Mouse (Mus musculus) stomach, postnatal 0 days (tissue): ENCODE data around the gene Itpripl1. TPM values are rescaled to one million over a fixed set of nuclear protein-coding genes. Genes with fewer than 3 reads are reported as not detected.
A peak's percentile ranks its signal among the peaks of the same experiment; 100 is the strongest.
"Not testable (repeated sequence)": the region's sequence is repeated elsewhere in the genome, so short reads cannot be mapped to it uniquely, and the experiment has no call there.

ENCODE experiments used
- ATAC-seq: fragments of 200-750 bp; cut with Nextera tagmentation; 2 replicates; pipeline ENCODE4 v1.8.0; 2017; ENCODE audit not compliant: low FRiP score, low TSS enrichment
- DNase-seq: peaks from one replicate; pipeline ENCODE4 v3.0.0-alpha.2; 2016; ENCODE audit warnings: low spot score
- H3K27ac ChIP-seq: fragments of 300-500 bp; sonication (generic); replicated peaks from 2 replicates; pipeline ENCODE4 v1.5.1; 2014; ENCODE audit warnings: mild to moderate bottlenecking, control low read depth
- H3K27me3 ChIP-seq: fragments of 300-500 bp; sonication (generic); 2 replicates; pipeline ENCODE4 v1.6.1; 2014; ENCODE audit warnings: low read length; ENCODE audit not compliant: control insufficient read depth, insufficient read depth
- H3K36me3 ChIP-seq: fragments of 300-500 bp; sonication (generic); 2 replicates; pipeline ENCODE4 v1.6.1; 2014; ENCODE audit warnings: low read length, mixed read lengths; ENCODE audit not compliant: control insufficient read depth, insufficient read depth
- H3K4me1 ChIP-seq: fragments of 300-500 bp; sonication (generic); replicated peaks from 2 replicates; pipeline ENCODE4 v1.6.1; 2014; ENCODE audit warnings: antibody characterized with exemption; ENCODE audit not compliant: control insufficient read depth, insufficient read depth
- H3K4me2 ChIP-seq: fragments of 300-500 bp; sonication (generic); replicated peaks from 2 replicates; pipeline ENCODE4 v1.6.1; 2014; ENCODE audit warnings: low read depth, mild to moderate bottlenecking, control low read depth, moderate library complexity
- H3K4me3 ChIP-seq: fragments of 300-500 bp; sonication (generic); 2 replicates; pipeline ENCODE4 v1.5.1; 2014; ENCODE audit warnings: low read depth, low read length, control low read depth
- H3K9ac ChIP-seq: fragments of 300-500 bp; sonication (generic); 2 replicates; pipeline ENCODE4 v1.6.1; 2014; ENCODE audit warnings: mild to moderate bottlenecking, low read length, control low read depth, mixed read lengths
- H3K9me3 ChIP-seq: fragments of 300-500 bp; sonication (generic); 2 replicates; pipeline ENCODE4 v1.6.1; 2016; ENCODE audit warnings: low read length; ENCODE audit not compliant: control insufficient read depth
- CTCF ChIP-seq: IDR thresholded peaks from 2 replicates; pipeline ENCODE4 v1.5.1; 2016; ENCODE audit warnings: antibody characterized with exemption, low read depth, mild to moderate bottlenecking, moderate library complexity
- EP300 ChIP-seq: optimal IDR thresholded peaks from 2 replicates; pipeline ENCODE3; 2016; ENCODE audit warnings: antibody characterized with exemption
- WGBS: fragments of 180-500 bp; shearing (Covaris S2); extraction: QIAGEN DNeasy Blood & Tissue Kit; methylation state at CpG from one replicate; pipeline ENCODE4 v1.1.7; 2014; 5-methylcytosine and 5-hydroxymethylcytosine counted together
- polyA plus RNA-seq: library from polyadenylated mRNA; unstranded; fragments of >200 nt; fragmentation: Nextera tagmentation; extraction: Ambion mirVana; gene quantifications from 2 replicates; pipeline ENCODE4 v1.2.1, GENCODE M21; 2015

Gene Itpripl1
- polyA plus RNA-seq, 1 experiment from 2014 or later: 18.3 TPM

GRCm38 (mm10) chr2:127138449-127138848 lies 4.8 kb downstream of the Itpripl1 start:
- H3K4me1 ChIP-seq: peaks cover 5% of the 10 kb centered on the region; the same call in 1 of the 2 replicates
- WGBS: 49% methylated on average over 4 of the region's 4 CpGs
- no peaks in the 10 kb centered on the region for H3K27me3 ChIP-seq
- no peak overlapping the region for H3K4me2 ChIP-seq
- ATAC-seq (no peak), DNase-seq (no peak)
- TF ChIP-seq CTCF (no peak), EP300 (no peak)
- H3K36me3 ChIP-seq: peaks cover 8% of the 10 kb centered on the region; the same call in 1 of the 2 replicates
- no peak overlapping the region for H3K9ac ChIP-seq
- no peaks in the 10 kb centered on the region for H3K9me3 ChIP-seq
- H3K27ac ChIP-seq: peak overlapping the region; percentile 69
- H3K4me3 ChIP-seq: no peak overlapping the region

GRCm38 (mm10) chr2:127137838-127138420 lies 5.3 kb downstream of the Itpripl1 start:
- H3K9me3 ChIP-seq: no peaks in the 10 kb centered on the region
- DNase-seq: peak; percentile 52
- peak overlapping the region; percentile 69 for H3K27ac ChIP-seq
- 0 out of 2 replicates have a peak overlapping the region, but pooled peaks have one; percentile 5 for H3K4me2 ChIP-seq
- peaks cover 5% of the 10 kb centered on the region; the same call in 1 of the 2 replicates for H3K4me1 ChIP-seq
- 45% methylated on average over 10 of the region's 10 CpGs for WGBS
- TF ChIP-seq EP300 (no peak), CTCF (no peak)
- no peak overlapping the region for H3K4me3 ChIP-seq
- H3K27me3 ChIP-seq: no peaks in the 10 kb centered on the region
- H3K9ac ChIP-seq: no peak overlapping the region
- ATAC-seq: peak; percentile 66
- H3K36me3 ChIP-seq: peaks cover 8% of the 10 kb centered on the region; the same call in 1 of the 2 replicates

GRCm38 (mm10) chr2:127136979-127137378 lies 6.3 kb downstream of the Itpripl1 start:
- Histone ChIP-seq H3K4me3 (no peak overlapping the region), H3K4me1 (0 out of 2 replicates have a peak, but pooled peaks cover 2% of the 10 kb centered on the region)

GRCm38 (mm10) chr2:127135255-127135654 lies 8.0 kb downstream of the Itpripl1 start:
- not testable (repeated sequence) for H3K27ac ChIP-seq, H3K9ac ChIP-seq, ATAC-seq, H3K27me3 ChIP-seq, H3K4me3 ChIP-seq, DNase-seq, H3K4me2 ChIP-seq, H3K9me3 ChIP-seq, H3K36me3 ChIP-seq, H3K4me1 ChIP-seq
- 32% methylated on average over 2 of the region's 3 CpGs for WGBS
- TF ChIP-seq CTCF: peak; percentile 45

More at GRCm38 (mm10) chr2:127136979-127137378, 6.3 kb downstream of the Itpripl1 start:
- Histone ChIP-seq H3K27me3 (no peaks in the 10 kb centered on the region), H3K9me3 (no peaks in the 10 kb centered on the region), H3K27ac (peak overlapping the region; percentile 69), H3K36me3 (peaks cover 8% of the 10 kb centered on the region; the same call in 1 of the 2 replicates), H3K9ac (no peak overlapping the region), H3K4me2 (no peak overlapping the region)
- TF ChIP-seq CTCF: no peak
- TF ChIP-seq EP300: no peak
- DNase-seq (peak; percentile 82), ATAC-seq (peak; percentile 72)
- 7% methylated on average over 5 of the region's 5 CpGs for WGBS

GRCm38 (mm10) chr2:127133621-127134461 lies 9.4 kb downstream of the Itpripl1 start, which contains the start of gene Ncaph:
Gene Ncaph, minus strand, starts transcription at chr2:127133954.
- ATAC-seq (peak; percentile 88), DNase-seq (peak; percentile 95)
- no peak for TF ChIP-seq EP300
- TF ChIP-seq CTCF: no peak
- Histone ChIP-seq H3K27ac (peak within 1 kb of the TSS; percentile 94), H3K9me3 (no peaks in the 10 kb centered on the region), H3K9ac (peak within 1 kb of the TSS; percentile 74), H3K4me2 (peak within 1 kb of the TSS; percentile 76), H3K4me1 (0 out of 2 replicates have a peak, but pooled peaks cover 2% of the 10 kb centered on the region), H3K36me3 (no peaks in the 10 kb centered on the region), H3K4me3 (peak within 1 kb of the TSS; percentile 84), H3K27me3 (no peaks in the 10 kb centered on the region)
- 1% methylated on average over 57 of the region's 57 CpGs for WGBS
